Mouse (Mus musculus): Measurements from ENCODE around the gene Gpr26.
A peak's percentile ranks its signal among the peaks of the same experiment; 100 is the strongest.

The Gpr26 gene

DNA sequence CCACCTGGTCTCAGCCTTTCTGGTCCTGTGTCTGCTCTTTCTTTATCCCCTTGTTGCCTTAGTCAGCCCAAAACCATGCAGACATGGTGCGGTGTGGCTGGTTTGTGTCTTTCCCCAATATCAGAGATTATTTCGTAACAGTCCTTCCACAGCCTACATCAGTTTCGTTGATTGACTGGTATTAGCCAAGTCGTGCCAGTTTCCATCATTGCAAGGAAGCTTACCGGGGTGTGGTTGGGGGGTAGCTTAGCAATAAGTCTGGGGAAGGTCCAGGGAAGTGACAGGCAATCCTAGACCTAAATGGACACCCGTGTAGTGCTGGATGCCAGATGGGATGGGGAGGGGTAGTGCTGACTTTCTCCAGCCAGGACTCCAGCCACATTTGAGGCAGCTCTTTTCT, 59.3 kb downstream of the Gpr26 start:
- ATAC-seq (ENCODE audit: low TSS enrichment): no peak

DNA sequence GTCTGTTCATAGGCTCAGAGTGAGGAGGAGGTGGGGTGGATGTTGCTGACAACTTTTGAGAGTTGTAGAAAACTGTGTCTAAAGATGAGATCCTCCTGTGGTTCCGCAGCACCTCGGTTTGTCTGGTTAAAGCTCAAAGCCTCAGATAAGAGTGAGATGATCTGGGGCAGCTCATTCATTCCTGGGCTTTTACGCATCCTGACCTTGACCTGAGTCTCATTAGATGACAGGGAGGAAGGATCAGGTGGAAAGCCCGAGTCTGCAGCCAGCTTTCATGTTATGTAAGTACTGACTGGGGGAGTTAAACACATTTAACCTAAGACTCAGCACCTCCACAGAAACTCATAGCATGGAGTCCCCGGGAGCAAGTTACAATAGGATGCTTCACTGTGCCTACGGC, 60.4 kb downstream of the Gpr26 start:
- peak; percentile 34; the same call in 1 of the 2 replicates for ATAC-seq (ENCODE audit: low TSS enrichment)

DNA sequence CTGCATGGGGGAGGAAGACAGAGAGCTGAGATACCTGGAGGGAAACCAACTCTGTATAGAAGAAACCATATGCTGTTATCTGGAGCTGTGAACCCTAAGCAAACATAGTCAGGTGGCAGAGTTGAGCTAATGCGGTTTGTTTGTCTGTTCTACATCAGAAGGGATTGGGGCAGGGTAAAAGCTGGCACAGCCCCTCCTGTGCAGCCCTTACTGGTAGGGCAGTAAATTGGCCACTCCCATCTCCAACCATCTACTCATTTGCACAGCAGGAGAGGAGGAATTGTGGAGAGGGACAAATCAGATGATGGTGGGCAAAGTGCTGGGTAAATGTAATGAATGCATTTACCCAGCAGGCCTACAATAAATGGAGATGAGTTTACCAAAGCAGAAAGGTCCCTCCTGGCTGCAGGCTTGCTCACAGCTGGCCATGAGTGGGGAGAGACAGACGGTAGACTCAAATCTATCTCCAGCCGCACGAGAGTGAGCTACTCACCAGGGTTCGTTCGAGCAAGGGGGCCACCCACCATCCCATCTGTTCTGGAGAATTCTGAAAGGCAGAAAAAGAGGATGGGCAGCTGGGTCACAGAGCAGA, 65.8 kb downstream of the Gpr26 start:
- peak; percentile 88 for ATAC-seq (ENCODE audit: low TSS enrichment)
